Mouse (Mus musculus): ENCODE data around the gene Vps41.

Gene Vps41

GRCm38 (mm10) chr13:18717185-18717584 lies at the start of gene Vps41:
Gene Vps41, plus strand, starts transcription at chr13:18717286.
- DNase-seq (ENCODE audit: low read depth, low spot score), result peak; percentile 75

- no peak for DNase-seq (ENCODE audit: low read depth, low spot score)
Observed at GRCm38 (mm10) chr13:18698518-18699065, 18.5 kb upstream of the Vps41 start.

DNA sequence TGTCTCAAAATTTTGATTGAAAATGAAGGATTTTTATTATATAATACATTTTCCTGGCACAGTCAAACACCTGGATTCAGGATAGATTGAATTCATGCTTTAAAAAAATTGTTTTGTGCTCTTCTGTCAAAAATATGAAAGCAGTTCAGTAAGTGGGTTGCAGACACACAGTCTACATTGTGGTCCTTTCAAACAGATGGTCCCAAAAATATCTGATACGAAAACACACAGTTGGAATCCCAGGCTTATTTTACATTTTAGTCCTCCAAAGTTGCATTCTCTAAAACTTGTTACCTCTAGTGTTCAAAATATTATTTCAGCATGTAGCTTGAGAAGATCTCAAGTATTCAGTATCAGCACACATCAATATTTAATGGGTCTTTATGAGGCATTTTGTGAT lies 5.4 kb upstream of the Vps41 start:
- no peak for DNase-seq (ENCODE audit: low read depth, low spot score)

DNA sequence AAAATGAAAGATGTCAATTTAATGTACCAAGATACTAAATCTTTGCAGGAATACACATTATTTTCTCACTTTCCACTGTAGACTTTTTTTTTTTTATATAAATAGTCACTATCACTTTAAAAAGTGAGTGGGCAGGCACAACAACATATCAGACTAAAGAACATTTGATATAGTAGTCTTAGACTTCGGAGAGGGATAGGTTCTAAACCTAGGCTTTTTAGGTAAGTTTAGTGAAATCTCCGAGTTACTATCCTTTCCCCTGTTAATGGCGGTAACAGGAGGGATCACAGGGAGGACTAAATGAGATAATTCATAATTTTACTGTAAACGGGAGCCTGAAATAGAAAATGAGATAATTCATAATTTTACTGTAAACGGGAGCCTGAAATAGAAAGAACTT lies 379 bp upstream of the Vps41 start:
- no peak for DNase-seq (ENCODE audit: low read depth, low spot score)

- DNase-seq (ENCODE audit: low read depth, low spot score), result no peak
Observed at GRCm38 (mm10) chr13:18718461-18718860, 1.4 kb downstream of the Vps41 start.

DNA sequence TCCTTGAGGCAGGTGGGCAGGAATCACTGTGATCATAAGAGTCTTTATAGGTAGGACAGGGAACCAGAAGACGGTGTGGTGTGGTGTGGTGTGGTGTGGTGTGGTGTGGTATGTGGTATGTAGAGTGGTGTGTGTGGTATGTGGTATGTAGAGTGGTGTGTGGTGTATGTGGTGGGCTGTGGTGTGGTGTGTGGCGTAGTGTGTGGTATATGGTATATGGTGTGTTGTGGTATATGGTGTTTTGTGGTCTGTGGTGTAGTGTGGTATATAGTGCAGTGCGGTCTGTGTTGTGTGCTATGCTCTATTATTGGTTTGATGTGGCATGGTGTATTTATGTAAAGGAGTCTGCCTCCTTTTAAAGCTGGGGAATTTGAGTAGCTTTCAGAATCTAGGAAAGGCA lies 13.6 kb downstream of the Vps41 start:
- no peak for DNase-seq (ENCODE audit: low read depth, low spot score)

- DNase-seq (ENCODE audit: low read depth, low spot score), result no peak
Observed at GRCm38 (mm10) chr13:18736590-18736989, 19.5 kb downstream of the Vps41 start.

DNA sequence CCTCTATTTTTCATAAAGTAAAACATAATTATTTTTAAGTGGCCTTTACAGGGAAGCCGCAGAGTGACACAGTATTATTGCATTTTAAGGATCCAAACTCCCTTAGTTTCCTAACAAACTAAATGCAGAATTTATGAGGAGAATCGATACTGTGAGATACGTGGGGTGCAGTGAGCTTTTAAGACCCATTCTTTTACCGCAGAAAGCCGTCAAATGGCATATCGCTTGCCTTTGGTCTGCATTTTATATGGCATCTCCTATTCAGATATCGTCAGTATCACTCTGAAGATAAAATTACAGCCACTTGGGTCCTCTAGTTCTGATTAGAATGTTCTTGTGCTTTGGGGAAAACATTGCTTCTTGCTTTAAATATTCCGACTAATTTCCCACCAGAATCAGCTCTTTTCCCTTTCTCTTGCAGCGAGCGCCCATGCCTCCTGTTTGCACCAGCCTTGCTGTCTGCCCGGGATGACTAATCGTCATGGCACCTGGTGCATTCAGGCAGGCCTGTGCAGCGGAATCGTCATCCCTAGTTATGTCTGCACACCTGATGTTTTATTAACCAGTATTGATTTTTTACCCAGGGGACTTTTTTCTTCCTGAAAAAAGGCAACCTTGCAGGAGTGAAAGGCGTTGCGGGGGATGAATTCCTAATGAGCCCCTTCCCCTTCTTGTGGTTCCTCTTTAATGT lies 26.6 kb downstream of the Vps41 start:
- no peak for DNase-seq (ENCODE audit: low read depth, low spot score)

DNA sequence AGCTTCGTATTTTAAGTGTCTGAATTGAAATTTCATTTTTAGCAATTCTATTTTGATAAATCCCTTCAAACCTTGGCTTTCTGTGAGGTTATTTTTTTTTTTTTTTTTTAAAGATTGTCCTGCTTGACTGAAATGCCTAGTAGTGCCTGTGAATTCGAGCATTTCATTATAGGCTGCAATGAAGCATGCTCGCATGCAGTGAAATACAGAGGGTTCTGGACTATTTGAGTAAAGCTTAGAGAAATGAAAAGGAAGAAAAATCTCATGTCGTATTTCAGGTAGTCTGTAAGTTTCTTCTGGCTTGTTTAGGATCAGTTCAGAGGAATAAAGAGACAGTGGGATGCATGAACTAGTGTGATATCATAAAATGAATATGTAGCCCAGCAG lies 27.2 kb downstream of the Vps41 start:
- DNase-seq (ENCODE audit: low read depth, low spot score), result no peak

- DNase-seq (ENCODE audit: low read depth, low spot score), result no peak
Observed at GRCm38 (mm10) chr13:18757958-18758357, 40.9 kb downstream of the Vps41 start.

DNA sequence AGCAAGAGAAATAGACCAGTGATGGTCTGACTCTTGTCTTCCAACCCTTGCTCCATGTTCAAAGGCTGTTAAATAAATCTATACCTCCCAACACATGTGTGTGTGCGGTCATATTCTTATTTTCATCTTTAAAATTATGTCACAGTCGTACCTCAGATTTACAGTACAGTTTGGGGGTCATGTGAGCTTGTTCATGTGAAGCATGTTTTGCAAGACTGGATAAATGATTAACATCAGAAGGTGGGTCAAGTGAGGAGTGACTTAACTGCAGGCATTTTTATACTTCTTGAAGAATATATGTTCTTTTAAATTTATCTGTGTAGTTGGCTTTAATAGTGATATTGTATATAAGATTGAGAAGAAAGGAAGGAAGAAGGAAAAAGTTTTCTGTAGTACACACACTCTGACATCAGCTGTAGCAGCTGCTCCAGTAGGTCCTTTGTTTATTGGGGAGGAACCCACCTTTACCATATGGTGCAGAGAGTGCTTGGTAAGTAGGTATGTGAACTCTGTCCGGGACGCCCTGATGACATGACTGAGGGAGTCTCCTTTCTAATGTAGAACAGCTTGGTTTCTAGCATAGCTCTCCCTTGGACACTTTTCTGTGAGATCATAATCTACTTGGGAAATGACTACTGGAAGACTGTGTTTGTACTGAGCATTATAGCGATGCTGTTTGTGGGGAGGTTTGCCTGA lies 42.4 kb downstream of the Vps41 start:
- no peak for DNase-seq (ENCODE audit: low read depth, low spot score)

DNA sequence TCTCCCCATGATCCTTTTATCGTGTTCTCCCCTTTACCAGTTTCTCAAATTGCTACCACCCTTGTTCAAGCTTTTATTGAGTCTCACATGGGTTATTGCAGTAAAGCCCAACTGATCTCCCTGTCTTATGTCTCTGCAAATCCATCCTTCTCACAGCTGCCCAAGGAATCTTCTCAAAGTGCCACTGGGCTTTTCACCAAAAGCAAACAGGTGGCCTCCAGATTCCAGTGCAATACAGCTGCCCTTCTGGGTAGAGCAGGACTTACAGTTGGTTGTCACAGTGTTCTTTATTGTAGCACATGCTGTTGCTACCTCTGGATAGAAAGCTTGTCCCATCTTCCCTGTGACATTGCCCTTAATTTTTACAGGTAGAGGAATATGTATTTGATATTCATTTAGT lies 44.4 kb downstream of the Vps41 start:
- no peak for DNase-seq (ENCODE audit: low read depth, low spot score)

GRCm38 (mm10) chr13:18767893-18768292 lies 50.8 kb downstream of the Vps41 start:
- DNase-seq (ENCODE audit: low read depth, low spot score), result no peak

GRCm38 (mm10) chr13:18768495-18768894 lies 51.4 kb downstream of the Vps41 start:
- no peak for DNase-seq (ENCODE audit: low read depth, low spot score)

- DNase-seq (ENCODE audit: low read depth, low spot score), result no peak
Observed at GRCm38 (mm10) chr13:18773437-18774198, 56.5 kb downstream of the Vps41 start.

GRCm38 (mm10) chr13:18781250-18781649 lies 64.2 kb downstream of the Vps41 start:
- DNase-seq (ENCODE audit: low read depth, low spot score), result no peak

DNA sequence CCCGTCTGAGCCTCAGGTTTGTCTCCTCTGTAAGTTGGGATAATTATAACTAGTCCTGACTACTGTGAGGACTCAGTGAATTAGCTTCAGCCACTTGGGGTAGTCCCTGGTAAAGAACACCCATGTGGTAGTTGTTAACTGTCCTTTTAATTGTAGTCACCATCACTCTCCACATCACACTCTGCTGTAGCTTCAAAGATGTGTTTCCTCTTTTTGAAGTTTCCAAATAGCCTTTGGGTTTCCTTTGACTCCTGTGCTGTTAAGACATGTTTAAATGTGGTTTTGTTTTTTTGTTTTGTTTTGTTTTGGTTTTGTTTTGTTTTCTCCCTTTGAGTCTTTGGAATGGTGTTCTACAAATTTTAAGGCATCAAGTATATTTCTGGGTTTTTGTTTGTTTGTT lies 68.6 kb downstream of the Vps41 start:
- DNase-seq (ENCODE audit: low read depth, low spot score), result no peak

DNA sequence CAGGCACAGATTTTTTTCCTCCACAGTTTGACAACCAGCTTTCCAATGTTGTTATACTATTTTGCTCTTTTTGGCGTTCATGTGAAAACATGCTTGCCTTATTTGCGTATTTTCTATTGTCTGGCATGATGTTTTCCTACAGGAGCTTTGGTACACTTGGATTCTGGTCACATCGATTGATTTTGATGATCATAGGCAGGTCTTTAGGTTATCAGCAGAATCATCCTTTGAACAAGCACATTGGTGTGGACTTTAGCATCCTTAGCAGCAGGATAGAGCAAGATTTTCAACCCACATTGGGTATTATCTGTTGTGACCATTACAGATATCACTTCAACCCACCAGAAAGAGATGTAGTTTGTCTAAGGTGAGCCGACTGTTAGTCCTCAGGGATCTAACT lies 71.0 kb downstream of the Vps41 start:
- no peak for DNase-seq (ENCODE audit: low read depth, low spot score)

GRCm38 (mm10) chr13:18788689-18789088 lies 71.6 kb downstream of the Vps41 start:
- DNase-seq (ENCODE audit: low read depth, low spot score), result no peak

GRCm38 (mm10) chr13:18789662-18790061 lies 72.6 kb downstream of the Vps41 start:
- no peak for DNase-seq (ENCODE audit: low read depth, low spot score)

DNA sequence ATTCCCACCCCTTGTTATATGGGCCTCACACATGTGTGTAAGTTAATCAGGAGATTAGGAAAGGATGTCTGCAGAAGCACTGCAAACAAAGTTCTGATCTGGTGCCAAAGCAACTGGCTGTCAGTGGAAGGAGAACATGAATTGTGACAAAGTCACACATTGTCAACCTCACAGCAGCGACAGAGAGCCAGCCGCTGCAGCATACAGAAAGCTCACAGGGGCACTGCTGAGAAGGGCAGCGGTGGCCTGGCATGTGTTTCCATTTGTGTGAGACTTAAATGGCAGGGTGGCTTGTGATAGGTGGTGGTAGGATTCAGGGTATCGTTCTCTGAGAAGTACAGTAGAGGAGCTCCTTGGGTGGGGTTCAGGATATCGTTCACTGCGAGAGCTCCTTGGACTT lies 73.0 kb downstream of the Vps41 start:
- no peak for DNase-seq (ENCODE audit: low read depth, low spot score)

DNA sequence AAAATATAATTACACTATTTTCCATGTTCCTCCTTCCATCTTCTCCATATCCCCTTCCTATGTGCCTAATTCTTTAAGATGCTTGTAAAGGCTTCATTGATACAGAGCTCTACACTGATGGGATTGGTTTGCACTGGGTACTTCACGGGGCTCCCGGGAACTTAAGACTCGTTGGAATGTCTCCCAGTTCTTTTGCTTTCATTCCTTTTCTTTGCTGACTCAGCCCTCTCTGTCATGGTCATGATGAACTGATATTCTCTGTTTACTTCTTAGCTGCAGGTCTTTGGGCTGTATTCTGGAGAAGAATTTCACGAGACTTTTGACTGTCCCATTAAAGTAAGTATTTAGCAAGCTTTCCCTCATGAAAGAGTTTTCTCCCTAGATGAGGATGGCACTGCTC lies 74.2 kb downstream of the Vps41 start:
- DNase-seq (ENCODE audit: low read depth, low spot score), result no peak

All from retina, adult 2 months (tissue).